Mouse (Mus musculus): ENCODE measurements at regions not wholly inside any gene's neighbourhood (a gene's known extent, or its start where the extent isn't known, plus 50 kb on each side); places are given as distances from the start of the nearest gene placed in this dataset.

- DNase-seq = no peak
Observed at GRCm38 (mm10) chr10:118769751-118770150, 100.3 kb downstream of the Dyrk2 start.

- DNase-seq = no peak
Observed at GRCm38 (mm10) chr10:118778656-118779055, 91.4 kb downstream of the Dyrk2 start.

GRCm38 (mm10) chr10:118780831-118781569, 89.0 kb downstream of the Dyrk2 start:
- DNase-seq = no peak

GRCm38 (mm10) chr10:118781811-118782232, 88.2 kb downstream of the Dyrk2 start:
- DNase-seq = no peak

- DNase-seq = no peak
Observed at GRCm38 (mm10) chr10:118782646-118783045, 87.4 kb downstream of the Dyrk2 start.

GRCm38 (mm10) chr10:118787280-118787690, 82.7 kb downstream of the Dyrk2 start:
- no peak for DNase-seq

- no peak for DNase-seq
Observed at GRCm38 (mm10) chr10:118792352-118793100, 77.5 kb downstream of the Dyrk2 start.

- no peak for DNase-seq
Observed at GRCm38 (mm10) chr10:118793794-118794193, 76.2 kb downstream of the Dyrk2 start.

- DNase-seq = no peak
Observed at GRCm38 (mm10) chr10:118794395-118795060, 75.5 kb downstream of the Dyrk2 start.

GRCm38 (mm10) chr10:118795061-118795407, 75.0 kb downstream of the Dyrk2 start:
- DNase-seq = no peak

- no peak for DNase-seq
Observed at GRCm38 (mm10) chr10:118796512-118796911, 73.5 kb downstream of the Dyrk2 start.

GRCm38 (mm10) chr10:118797256-118797655, 72.8 kb downstream of the Dyrk2 start:
- DNase-seq = no peak

GRCm38 (mm10) chr10:118799767-118800166, 70.2 kb downstream of the Dyrk2 start:
- DNase-seq = peak; percentile 71

GRCm38 (mm10) chr10:118803922-118804557, 66.0 kb downstream of the Dyrk2 start:
- DNase-seq = no peak

GRCm38 (mm10) chr10:118804574-118804973, 65.4 kb downstream of the Dyrk2 start:
- DNase-seq = peak; percentile 28
